Mouse (Mus musculus) mouse embryonic stem cell (cell line): ENCODE measurements at regions not wholly inside any gene's neighbourhood (a gene's known extent, or its start where the extent isn't known, plus 50 kb on each side); places are given as distances from the start of the nearest gene placed in this dataset.

Source experiments
- in situ Hi-C, 2 experiments: fragments of 300-500 bp; cut with MboI; formaldehyde crosslinking; loops; 1 replicate in 1 of 2; 3 replicates in 1 of 2; pipeline ENCODE4 v1.14.3; 2019 to 2020; ENCODE audit warnings: low sequenced_read_pairs in 2 of 2, low pct_unique_long_range_greater_than_20kb in 1 of 2, mixed read lengths in 1 of 2; ENCODE audit not compliant: unreplicated experiment in 1 of 2

DNA sequence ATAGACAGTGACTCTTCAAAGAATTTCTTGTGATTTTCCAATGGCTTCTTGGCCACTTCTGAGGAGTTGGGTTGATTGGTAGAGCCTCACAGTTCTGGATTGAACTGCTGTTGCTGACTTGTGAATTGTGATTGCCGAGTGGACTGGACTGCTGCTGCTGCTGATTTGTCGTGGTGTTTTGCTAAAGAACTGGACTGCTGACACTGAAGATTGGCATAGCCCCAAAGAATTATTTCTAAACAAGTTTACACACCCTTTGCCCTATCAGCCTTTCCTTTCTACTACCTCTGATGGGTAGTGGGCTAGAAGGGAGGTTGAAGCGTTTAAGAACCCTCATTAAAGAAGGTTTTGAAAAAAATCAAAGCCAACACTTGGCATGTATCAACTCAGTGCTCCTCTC is 280.6 kb upstream of the Gm12728 start:
- in situ Hi-C loops, result no loop called here

DNA sequence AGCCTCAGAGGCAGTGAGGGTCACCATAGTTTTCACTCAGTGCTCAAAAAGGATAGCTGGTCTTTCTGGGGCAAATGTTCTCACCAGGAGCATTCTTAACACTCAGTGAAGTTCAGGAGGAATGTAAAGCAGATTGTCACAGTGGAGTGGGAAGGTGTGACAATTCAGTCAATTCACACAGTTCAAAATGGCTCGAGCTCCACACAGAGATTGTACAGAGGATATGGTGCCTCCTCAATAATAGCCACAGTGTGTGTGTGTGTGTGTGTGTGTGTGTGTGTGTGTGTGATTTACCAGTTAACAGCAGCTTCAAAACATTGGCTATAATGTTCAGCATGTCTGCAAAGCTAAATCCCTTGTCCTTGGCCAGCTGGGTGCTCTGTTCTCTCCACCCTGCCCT is 279.3 kb upstream of the Gm12728 start:
- in situ Hi-C loops, result no loop called here

DNA sequence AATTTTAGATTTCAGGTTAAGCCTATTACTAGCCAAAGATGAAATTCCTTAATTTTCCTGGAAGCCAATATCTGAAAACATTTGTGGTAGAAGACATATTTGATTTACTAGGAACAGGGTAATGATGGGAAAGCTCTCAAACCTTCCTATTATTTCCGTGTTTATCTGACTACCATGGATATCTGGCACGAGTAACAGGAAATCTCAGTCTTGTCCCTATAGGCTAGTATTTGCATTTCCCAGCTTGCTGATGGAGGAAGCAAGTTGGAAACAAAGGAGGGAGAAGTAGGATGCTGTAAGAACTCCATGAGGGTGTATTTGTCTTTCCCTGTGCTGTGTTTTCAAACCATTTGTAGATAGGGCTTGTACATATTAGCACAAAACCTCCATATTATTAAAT is 264.5 kb upstream of the Gm12728 start:
- in situ Hi-C loops, result no loop called here

DNA sequence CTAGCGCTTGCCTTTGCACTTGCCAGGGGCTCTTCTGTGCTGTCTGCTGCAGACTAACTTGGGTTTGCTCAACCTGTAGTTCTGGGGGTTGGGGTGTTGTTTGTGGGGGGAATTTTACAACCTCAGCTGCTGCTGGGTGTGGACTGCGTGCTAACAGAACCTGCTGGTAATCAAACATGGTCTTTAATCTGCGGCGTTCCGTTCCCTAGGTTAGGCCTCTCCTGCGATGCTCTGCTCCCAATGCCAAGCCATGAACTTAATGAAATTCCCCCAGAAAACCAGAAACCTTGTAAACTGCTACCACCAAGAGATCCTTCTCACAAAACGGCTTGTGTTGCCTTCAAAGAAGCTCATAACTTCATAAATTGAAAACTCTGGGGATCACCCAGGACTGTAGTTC is 262.9 kb upstream of the Gm12728 start:
- in situ Hi-C loops, result no loop called here

DNA sequence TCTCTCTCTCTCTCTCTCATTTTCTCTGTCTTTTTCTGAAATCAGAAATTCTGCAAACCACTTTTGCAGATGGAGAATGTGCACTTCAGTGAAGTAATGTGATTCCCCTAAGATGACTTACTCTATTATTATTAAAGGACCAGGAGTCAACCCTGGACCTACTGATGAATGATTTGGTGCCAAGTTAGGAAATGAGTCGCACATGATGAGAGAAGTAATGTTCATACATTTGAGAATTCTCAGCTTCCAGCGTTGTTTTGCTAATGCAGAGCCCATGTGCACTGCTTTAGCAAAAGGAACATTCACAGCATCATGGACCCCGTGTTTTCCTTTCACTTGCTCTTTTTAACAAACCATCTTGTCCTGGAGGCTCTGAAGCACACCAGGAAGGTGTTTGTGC is 262.4 kb upstream of the Gm12728 start:
- in situ Hi-C loops, result no loop called here

DNA sequence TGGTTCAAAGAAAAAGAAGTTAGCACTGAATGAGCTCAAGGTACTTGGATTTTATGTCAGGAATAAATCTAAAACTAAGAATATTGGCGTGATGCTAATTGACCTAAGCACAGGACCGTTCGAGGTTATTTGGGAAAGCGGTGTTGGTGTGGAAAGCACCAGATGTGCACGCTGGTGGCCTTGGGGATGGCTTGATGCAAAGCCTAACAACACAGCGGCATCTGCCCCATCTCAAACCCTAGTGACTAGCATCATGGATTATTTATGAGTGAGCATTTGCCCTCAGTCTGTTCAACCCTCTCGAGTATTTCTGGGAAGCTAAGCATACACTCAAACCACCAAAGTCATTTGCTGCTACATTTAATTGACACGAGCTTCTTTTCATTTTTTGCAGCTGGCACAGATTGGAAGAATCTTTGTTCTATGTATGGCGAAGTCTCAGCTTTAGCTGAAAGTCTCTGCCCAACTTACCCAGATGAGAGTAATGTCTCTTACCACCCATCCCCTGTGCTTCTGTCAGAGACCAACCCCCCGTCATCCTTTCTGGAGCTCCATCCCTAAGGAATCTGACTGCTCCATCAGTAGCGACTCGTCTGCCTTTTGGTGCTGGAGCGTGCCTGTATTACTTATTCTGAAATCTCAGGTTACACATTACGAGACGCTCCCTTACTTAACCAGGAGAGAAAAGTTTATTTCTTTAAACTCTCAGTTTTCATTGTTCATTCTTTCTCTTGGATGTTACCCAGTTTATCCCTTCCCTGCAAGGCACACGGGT is 257.8 kb upstream of the Gm12728 start:
- in situ Hi-C loops, result no loop called here

DNA sequence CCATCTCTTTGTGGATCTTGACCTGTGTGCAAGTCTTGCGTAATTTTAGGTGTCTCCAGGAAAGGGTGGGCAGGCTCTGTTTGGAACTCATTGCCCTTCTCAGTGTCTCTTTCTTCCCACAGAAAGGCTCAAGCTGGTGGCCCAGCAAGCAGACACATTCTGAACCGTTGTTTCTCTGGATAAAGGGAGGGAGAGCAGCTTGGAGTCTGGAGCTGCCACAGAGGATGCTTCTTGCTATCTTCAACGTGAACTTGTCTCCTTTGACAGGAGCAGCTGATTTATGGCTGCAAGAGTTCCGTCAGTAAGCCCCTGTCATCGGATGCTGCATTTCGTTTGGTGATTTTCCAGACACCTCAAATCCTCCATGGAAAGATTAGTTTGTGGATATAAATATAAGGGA is 254.2 kb upstream of the Gm12728 start:
- in situ Hi-C loops, result no loop called here

DNA sequence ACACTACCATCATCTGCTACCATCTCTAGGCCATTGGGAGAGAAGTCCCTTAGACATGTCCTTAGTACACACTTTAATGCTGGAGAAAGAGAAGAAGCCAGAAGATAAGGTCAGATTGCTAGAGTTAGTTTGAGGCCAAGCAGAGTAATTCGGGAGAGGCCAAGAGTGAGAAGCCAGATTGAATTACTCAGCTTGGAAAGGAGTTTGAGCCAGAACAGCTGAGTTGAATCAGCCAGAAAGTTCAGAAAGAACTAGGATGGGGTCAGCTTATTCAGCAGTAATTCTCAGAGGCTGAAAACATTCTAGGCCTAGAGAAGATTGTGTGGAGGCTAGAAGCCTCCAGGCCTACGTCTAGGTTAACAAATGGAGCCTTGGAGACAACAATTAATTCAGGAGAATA is 244.2 kb upstream of the Gm12728 start:
- in situ Hi-C loops, result no loop called here

DNA sequence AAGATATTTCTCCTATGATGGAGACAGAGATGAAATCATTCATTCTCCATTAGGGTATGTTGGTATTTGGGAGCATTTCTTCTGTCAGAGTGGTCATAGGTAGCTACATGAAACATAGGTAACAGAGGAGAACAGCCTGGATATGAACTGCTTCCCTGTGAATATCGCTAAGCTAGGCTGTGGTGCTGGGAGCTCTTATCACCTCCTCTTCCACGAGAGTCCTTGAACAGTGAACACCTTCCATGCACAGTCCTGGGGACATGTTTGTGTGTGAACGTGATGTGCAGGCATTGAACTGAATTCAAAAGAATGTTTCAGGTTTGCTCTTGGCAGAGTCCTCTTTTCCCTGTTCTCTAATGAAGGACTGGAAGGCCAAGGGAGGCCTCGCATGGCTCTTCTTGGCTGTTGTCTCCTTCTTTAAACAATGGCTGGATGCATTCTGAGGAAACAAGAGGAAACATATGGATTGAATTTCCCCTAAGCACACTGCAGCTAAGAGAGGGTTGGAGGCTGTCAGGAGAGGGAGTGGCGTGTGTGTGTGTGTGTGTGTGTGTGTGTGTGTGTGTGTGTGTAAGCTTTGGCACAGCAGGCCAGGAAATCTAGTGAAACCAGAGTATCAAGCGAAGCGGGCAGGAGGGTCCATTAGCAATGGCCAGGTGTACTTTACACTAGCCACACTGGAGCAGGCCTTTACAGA is 239.8 kb upstream of the Gm12728 start:
- in situ Hi-C loops, result no loop called here

DNA sequence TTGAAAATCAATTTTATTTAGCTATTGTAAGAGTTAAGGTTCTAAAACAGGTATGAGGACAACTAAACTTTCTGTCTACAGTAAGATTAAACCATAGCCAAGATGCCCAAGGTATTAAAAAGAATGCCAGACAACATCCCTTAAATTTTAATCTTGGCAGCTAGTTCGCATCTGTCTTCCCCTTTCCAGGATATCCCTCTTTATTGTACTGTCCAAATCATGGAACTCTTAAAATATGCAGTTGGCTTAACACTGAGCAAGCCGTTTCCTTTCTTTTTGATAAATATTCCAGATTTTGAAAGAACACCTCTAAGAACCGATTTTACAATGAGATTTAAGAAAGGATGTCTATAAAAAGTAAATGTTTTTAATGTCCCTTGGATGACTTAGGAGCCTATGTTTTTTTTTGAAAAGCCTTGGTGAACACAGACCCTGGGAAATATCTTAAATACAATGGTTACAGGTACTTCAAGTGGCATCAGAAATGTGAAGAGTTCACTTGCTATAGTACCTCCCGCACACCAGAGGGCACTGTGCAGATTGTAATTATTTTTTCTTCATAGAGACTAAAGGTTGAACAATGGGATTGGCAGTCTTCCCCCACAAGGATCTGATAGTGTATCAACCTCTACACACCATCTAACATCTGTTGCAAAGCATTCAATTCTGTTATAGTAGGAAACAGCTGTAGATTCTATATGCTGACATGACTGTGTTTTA is 237.5 kb upstream of the Gm12728 start:
- in situ Hi-C loops, result no loop called here

DNA sequence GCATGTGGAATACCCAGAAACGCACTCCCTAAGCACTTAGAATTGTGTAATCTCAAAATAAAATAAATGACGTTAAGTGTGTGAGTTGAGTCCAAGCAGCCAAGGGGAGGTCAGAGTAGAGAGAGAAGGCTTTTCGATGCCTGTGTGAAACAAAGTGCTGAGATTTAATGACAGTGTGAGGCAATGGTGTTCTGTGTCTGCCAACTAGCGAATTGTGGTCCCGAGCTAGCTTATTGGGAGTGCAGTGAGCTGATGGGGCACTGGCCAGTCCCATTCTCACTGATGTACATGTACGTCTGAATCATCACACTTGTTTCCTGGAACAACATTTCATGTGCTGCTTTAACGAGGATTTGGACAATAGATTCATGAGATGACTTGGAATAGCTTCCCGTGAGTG is 234.7 kb upstream of the Gm12728 start:
- in situ Hi-C loops, result no loop called here

DNA sequence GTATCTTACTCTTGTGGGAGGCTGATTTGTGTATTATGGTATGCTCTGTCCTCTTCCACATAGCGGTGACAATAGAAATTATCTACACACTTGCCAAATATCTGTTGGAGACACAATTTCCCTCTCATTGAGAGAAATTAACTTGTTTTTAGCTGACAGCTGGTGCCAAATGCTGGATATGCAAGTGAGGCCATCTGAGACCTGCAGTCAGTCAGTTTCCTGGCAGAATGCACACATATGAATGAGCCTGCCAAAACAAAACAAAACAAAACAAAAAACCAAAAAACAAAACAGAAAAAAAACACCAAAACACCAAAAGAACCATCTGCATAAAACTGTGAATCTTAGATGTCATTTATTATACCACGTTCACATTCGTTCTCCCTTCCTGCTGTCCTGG is 233.7 kb upstream of the Gm12728 start:
- in situ Hi-C loops, result no loop called here

DNA sequence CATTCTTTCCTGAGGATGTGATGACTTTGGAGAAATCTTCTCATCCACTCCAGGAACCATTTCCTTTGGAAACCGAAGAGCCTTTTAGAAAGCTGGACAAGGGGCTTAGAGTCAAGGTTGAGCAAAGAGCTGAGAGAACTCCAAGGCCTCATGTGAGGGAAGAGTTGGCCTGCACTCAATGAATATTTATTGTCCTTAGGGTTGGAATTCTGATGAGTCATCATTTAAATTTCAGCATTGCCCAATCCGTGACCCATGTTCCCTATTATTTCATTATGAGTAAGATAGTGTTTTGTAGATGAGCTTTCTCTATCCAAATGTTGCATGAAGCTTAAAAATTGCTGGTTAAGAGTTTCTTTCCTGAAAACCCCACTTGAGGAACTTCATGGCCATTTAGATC is 232.3 kb upstream of the Gm12728 start:
- in situ Hi-C loops, result no loop called here

DNA sequence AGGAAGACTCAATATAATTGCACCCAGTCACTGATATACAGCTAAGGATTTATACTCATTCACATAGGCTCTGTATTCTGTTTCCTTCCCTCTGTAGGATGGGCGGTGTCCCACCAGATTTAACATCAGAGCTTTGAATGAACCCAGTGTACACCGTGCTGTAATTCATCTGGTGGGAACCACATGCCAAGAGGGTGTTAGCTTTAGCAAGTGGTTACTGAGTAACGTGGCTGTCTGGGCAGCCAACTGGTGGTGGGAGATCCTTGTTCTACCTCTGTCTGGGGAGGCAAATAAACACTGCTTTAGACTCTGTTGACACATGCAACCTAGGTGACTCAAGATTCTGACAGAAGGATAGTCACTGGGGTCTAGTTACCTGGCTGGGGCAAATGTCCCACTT is 229.6 kb upstream of the Gm12728 start:
- in situ Hi-C loops, result no loop called here

DNA sequence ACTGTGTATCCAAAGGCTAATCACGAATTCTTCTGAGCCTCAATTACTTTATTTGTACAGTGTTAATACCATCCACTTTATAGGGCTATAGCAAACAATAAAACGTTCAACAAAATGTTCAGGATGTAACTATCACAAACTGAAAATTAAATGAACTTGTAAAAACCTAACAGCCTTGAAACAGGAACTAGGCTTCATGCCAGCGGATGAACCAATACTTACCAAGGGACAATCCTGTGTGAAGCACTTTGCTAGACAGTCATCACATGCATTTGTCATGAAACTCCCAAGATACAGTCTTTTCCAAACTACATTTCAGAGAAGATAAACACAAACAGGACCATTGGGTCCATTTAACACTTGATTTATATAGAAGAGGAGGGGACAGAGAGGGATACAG is 228.9 kb upstream of the Gm12728 start:
- in situ Hi-C loops, result no loop called here

DNA sequence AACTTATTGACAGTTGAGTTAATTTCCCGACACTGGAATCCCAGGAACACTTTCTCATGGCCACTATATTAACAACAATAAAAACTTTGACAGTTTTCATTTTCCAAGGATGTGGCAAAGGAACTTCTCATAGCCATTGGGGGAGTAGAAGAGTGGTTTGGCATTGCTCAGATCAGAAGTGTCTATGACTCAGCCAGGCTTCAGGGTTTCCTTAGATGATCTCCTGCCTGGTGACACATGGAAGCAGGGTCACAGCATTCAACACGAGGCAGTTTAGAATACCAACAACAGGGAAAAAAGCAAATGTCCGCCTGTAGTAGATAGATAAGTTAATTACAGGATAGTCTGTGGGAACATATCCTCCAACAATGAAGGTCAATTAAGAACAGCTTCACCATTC is 228.1 kb upstream of the Gm12728 start:
- in situ Hi-C loops, result no loop called here

DNA sequence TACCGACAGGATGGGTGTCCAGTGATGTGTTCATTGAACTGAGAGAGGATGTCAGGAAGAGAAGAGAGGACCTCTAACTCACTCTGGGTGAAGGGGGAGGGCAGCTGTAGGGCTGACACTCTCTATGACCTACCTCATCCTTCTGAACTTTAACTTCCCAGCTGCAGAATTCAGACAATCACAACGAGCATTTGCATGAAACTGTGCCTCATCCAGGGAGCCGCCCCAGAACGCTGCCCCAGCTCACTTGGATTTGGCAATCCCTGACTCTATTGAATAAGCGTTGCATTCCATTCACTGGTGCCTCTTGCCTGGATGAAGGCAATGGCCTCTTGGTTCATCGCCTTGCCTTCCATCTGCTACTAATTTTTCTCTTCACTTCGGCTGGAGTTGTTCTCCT is 223.9 kb upstream of the Gm12728 start:
- in situ Hi-C loops, result no loop called here

DNA sequence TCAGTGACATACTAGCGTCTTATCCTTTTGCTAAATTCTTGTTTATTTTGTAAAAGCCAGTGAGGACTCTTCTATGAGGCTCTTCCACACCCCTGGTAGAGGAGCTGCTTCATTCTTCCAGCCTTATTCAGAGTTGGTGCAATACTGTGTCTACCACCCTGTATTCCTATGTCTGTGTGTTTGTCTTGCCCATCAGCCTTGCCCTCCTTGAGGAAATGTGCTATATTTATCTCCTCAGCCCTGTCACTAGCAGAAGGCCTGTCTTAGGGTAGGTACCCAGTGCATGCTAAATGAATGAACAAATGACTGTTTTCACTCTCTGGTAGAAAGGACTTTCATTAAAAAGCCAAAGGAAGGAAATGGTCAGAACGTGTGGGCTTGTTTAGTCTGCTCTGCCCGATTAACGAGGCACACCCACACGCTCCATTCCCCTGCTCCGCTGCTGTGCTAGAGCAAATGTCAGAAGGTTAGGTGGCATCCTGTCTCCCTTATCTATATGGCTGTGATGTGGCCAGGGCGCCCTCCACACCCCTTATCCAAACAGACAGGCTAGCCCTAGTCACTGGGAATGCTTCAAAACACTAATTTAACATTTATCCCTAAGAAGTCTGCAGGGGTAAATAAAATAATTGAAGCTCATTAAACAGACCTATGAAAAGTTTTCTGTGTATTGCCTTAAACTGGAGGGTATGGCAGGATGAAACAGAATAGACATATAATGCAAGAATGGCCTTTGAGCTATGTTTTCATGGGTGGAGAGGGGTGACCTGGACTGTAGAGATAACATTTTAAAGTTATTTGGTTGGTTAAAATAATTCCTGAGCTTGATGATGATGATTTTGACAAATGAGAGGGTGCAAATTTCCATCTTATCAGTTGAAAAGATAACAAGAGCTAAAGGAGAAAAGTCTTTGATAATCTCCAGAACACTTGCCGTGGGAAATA is 222.9 kb upstream of the Gm12728 start:
- in situ Hi-C loops, result no loop called here

DNA sequence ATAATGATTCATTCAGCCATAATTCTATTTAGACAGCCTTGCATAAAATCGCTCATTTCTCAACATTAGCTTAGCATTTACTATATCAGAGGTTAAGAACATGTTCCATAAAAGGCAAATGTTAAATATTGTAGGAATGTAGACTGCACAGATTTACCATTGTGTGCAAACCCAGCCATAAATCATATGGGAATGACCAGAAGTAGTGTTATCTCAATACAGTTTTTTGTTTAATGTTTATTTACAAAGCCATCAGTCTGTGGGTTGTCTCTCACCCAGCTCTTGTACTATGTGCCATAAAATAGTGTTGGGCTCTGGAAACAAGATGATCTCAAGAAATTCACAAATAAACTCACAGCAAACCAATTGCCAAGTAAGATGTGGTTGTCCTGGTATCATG is 220.0 kb upstream of the Gm12728 start:
- in situ Hi-C loops, result no loop called here
